Mouse (Mus musculus) thymus, adult 2 months (tissue): ENCODE measurements around the gene Foxn2.
"Not testable (repeated sequence)": the region's sequence is repeated elsewhere in the genome, so short reads cannot be mapped to it uniquely, and the experiment has no call there.

ENCODE experiments used
- CTCF ChIP-seq: fragments of 200-500 bp; IDR thresholded peaks from 2 replicates; pipeline ENCODE4 v1.5.1; 2012; ENCODE audit warnings: mild to moderate bottlenecking, control low read depth, low read length, moderate library complexity, borderline replicate concordance; ENCODE audit not compliant: control insufficient read depth, poor library complexity, insufficient read depth; ENCODE audit errors: extremely low read depth
- POLR2A ChIP-seq: fragments of 200-500 bp; IDR thresholded peaks from 2 replicates; pipeline ENCODE4 v1.6.1; 2012; ENCODE audit warnings: mild to moderate bottlenecking, low read length, control low read depth, moderate library complexity; ENCODE audit not compliant: control insufficient read depth, poor library complexity, insufficient read depth; ENCODE audit errors: extremely low read depth

DNA sequence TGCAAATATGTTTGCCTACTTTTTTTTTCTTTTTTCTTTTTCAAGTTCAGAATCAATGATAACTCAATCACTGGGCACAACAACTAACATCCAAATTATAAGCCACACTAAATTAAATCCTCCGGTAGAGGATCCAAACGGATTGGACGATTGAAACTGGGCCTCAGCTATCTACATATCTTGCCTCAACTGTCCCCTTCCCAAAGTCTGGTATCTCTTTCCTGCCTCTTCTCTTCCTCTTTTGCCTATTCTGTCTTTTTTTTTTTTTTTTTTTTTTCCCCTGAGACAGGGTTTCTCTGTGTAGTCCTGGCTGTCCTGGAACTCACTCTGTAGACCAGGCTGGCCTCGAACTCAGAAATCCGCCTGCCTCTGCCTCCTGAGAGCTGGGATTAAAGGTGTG, 3.8 kb upstream of the Foxn2 start:
- TF ChIP-seq CTCF, POLR2A: not testable (repeated sequence)
